Mouse (Mus musculus) ES-Bruce4 (cell line): ENCODE measurements around the gene Dcakd. TPM values are rescaled to one million over a fixed set of nuclear protein-coding genes. Genes with fewer than 3 reads are reported as not detected.
A peak's percentile ranks its signal among the peaks of the same experiment; 100 is the strongest.

Source experiments
- H3K27ac ChIP-seq: 2 replicates; pipeline ENCODE4 v1.5.1; 2012; ENCODE audit warnings: low read length, inconsistent platforms; ENCODE audit not compliant: insufficient read depth
- H3K27me3 ChIP-seq: 2 replicates; pipeline ENCODE4 v1.6.1; 2012; ENCODE audit warnings: mild to moderate bottlenecking, low read length, inconsistent platforms; ENCODE audit not compliant: control insufficient read depth, poor library complexity, insufficient read depth, severe bottlenecking
- H3K36me3 ChIP-seq: 2 replicates; pipeline ENCODE4 v1.6.1; 2012; ENCODE audit warnings: inconsistent platforms, mild to moderate bottlenecking, low read length, moderate library complexity; ENCODE audit not compliant: control insufficient read depth, poor library complexity, insufficient read depth, severe bottlenecking
- H3K4me1 ChIP-seq: one replicate; pipeline ENCODE4 v1.8.1; 2011; ENCODE audit warnings: low read length; ENCODE audit not compliant: control insufficient read depth, insufficient read depth
- H3K4me3 ChIP-seq: 2 replicates; pipeline ENCODE4 v1.5.1; 2011; ENCODE audit warnings: low read depth, mild to moderate bottlenecking, low read length
- H3K9ac ChIP-seq: 2 replicates; pipeline ENCODE4 v1.6.1; 2012; ENCODE audit warnings: low read depth, mild to moderate bottlenecking, inconsistent platforms; ENCODE audit not compliant: poor library complexity, severe bottlenecking
- H3K9me3 ChIP-seq: replicated peaks from 2 replicates; pipeline ENCODE4 v1.6.1; 2012; ENCODE audit warnings: mild to moderate bottlenecking, low read length, inconsistent platforms; ENCODE audit not compliant: control insufficient read depth, poor library complexity, insufficient read depth, severe bottlenecking
- CTCF ChIP-seq: IDR thresholded peaks from one replicate; pipeline ENCODE4 v1.8.1; 2011; ENCODE audit warnings: low read depth, low read length
- EP300 ChIP-seq: IDR thresholded peaks from 2 replicates; pipeline ENCODE4 v1.6.1; 2011; ENCODE audit warnings: low read depth, low read length; ENCODE audit not compliant: insufficient read depth
- POLR2A ChIP-seq: IDR thresholded peaks from one replicate; pipeline ENCODE4 v1.8.1; 2011; ENCODE audit warnings: low read length; ENCODE audit not compliant: insufficient read depth
- polyA plus RNA-seq: library from polyadenylated mRNA; stranded (reverse); fragments of >200 nt; gene quantifications from 2 replicates; pipeline ENCODE4 v1.2.4, GENCODE M21; 2011; ENCODE audit warnings: low read depth; ENCODE audit not compliant: missing spikeins, insufficient read depth, insufficient read length

Gene Dcakd
- polyA plus RNA-seq, 1 experiment = 120 TPM

DNA sequence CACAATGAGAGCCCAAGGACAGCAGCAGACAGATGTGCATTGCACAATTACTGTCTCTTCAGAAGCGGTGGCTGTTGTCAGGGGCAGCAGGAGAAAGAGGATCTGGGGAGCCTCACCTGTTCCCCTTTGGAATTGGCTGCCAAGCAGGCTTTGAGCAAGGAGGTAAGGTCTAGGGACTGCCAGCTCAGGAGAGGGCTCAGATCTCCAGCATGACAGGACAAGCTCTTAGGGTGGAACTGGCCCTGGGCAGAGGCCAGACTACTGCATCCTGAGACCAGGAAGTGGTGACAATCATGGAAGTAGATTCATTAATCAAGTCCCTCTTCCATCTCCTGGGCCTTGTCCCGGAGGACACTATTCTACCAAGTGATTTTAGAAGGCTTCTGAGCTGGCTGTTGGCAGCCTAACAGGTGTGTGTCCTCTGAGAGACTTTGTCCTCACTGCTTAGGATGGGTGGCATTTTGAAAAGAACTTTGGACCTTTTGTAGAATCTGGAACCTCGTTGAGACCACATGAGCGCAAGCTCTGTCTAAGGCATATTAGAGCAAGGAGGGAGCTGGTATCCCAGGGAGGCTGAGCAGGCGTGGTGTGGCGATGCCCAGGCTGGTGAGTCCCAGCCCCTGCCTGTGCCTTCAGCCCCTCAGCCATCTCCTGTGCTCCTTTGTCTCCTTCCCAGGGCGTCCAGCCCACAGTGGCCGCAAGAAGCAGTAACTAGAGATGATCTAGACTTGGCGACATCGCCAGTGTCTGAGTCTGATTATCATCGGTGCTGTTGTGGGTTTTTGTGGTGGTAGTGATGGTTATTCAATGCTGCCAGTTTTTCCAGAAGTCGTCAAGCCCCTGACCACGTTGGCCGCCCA, 38.3 kb upstream of the Dcakd start:
- no peaks in the 10 kb centered on the region for H3K27me3 ChIP-seq
- no peaks in the 10 kb centered on the region for H3K9me3 ChIP-seq
- peaks cover 53% of the 10 kb centered on the region for H3K36me3 ChIP-seq
- H3K4me1 ChIP-seq = no peaks in the 10 kb centered on the region
- TF ChIP-seq CTCF (no peak), EP300 (no peak), POLR2A (no peak)
- no peak overlapping the region for H3K27ac ChIP-seq
- no peak overlapping the region for H3K4me3 ChIP-seq
- H3K9ac ChIP-seq = no peak overlapping the region

- peaks cover 72% of the 10 kb centered on the region for H3K36me3 ChIP-seq
- no peaks in the 10 kb centered on the region for H3K27me3 ChIP-seq
- H3K9ac ChIP-seq = no peak overlapping the region
- no peaks in the 10 kb centered on the region for H3K4me1 ChIP-seq
- H3K27ac ChIP-seq = no peak overlapping the region
- no peaks in the 10 kb centered on the region for H3K9me3 ChIP-seq
- TF ChIP-seq POLR2A (no peak), CTCF (no peak), EP300 (no peak)
- H3K4me3 ChIP-seq = no peak overlapping the region
Measured at GRCm38 (mm10) chr11:103058499-103059085, 30.5 kb upstream of the Dcakd start.

- no peak overlapping the region for H3K4me3 ChIP-seq
- no peaks in the 10 kb centered on the region for H3K4me1 ChIP-seq
- H3K9ac ChIP-seq = no peak overlapping the region
- H3K36me3 ChIP-seq = peaks cover 74% of the 10 kb centered on the region
- no peaks in the 10 kb centered on the region for H3K27me3 ChIP-seq
- no peak for TF ChIP-seq EP300
- TF ChIP-seq POLR2A = no peak
- TF ChIP-seq CTCF = no peak
- H3K9me3 ChIP-seq = no peaks in the 10 kb centered on the region
- no peak overlapping the region for H3K27ac ChIP-seq
Measured at GRCm38 (mm10) chr11:103056636-103057035, 28.5 kb upstream of the Dcakd start.

DNA sequence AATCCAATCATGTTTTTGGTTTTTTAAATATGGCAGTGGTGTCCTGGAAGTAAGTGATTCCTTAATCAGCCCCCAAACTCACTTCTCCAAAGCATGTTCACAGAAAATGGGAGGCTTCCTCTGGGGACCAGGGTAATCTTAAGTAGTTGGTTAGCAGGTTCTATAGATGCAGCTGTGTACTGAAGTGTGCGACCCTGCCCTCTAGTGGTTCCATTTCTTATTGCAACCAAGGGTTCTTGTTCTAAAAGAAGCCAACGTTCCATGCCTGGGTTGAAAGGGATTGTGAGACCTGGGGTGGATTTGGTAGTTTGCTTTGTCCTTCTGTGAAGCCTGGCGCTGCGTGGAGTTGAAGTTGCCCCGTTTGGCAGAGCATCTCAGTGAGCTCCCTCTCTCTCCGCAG, 26.7 kb upstream of the Dcakd start:
- no peaks in the 10 kb centered on the region for H3K9me3 ChIP-seq
- H3K9ac ChIP-seq = no peak overlapping the region
- H3K4me1 ChIP-seq = no peaks in the 10 kb centered on the region
- no peak overlapping the region for H3K4me3 ChIP-seq
- H3K27me3 ChIP-seq = no peaks in the 10 kb centered on the region
- peaks cover 71% of the 10 kb centered on the region for H3K36me3 ChIP-seq
- no peak for TF ChIP-seq POLR2A
- TF ChIP-seq CTCF = peak; percentile 9
- no peak for TF ChIP-seq EP300
- no peak overlapping the region for H3K27ac ChIP-seq

- Histone ChIP-seq H3K36me3 (peaks cover 62% of the 10 kb centered on the region), H3K4me1 (no peaks in the 10 kb centered on the region), H3K9ac (no peak overlapping the region), H3K27ac (no peak overlapping the region), H3K4me3 (no peak overlapping the region), H3K9me3 (no peaks in the 10 kb centered on the region), H3K27me3 (no peaks in the 10 kb centered on the region)
- TF ChIP-seq CTCF (no peak), EP300 (no peak), POLR2A (no peak)
Measured at GRCm38 (mm10) chr11:103053191-103054076, 25.3 kb upstream of the Dcakd start.
